Mouse (Mus musculus) CD4-positive, CD25-positive, alpha-beta regulatory T cell, adult 4 months (primary cell): Measurements from ENCODE around the gene Scimp. TPM values are rescaled to one million over a fixed set of nuclear protein-coding genes. Genes with fewer than 3 reads are reported as not detected.
"Not testable (repeated sequence)": the region's sequence is repeated elsewhere in the genome, so short reads cannot be mapped to it uniquely, and the experiment has no call there.

ENCODE experiments used
- ATAC-seq: one replicate; pipeline ENCODE4 v1.8.0; 2017
- polyA plus RNA-seq, 2 experiments: library from polyadenylated mRNA; unstranded; fragments of 100-300 nt; shearing (Covaris generic); gene quantifications; one replicate each; pipeline ENCODE4 v1.2.1; 2017

The Scimp gene
- polyA plus RNA-seq, 2 experiments from 2014 or later = 0.81 TPM; not detected in 1

- peak; percentile 48 for ATAC-seq
Measured at GRCm38 (mm10) chr11:70765776-70766445, 46.5 kb downstream of the Scimp start.

- ATAC-seq = peak; percentile 79
Measured at GRCm38 (mm10) chr11:70763936-70764808, 48.2 kb downstream of the Scimp start, which contains the start of gene Zfp3. Gene Zfp3 (plus strand): TSS chr11:70764209.

GRCm38 (mm10) chr11:70763582-70763935 is 48.8 kb downstream of the Scimp start:
- peak; percentile 17 for ATAC-seq

GRCm38 (mm10) chr11:70762641-70763040 is 49.7 kb downstream of the Scimp start:
- no peak for ATAC-seq

GRCm38 (mm10) chr11:70760446-70760845 is 51.9 kb downstream of the Scimp start:
- not testable (repeated sequence) for ATAC-seq

GRCm38 (mm10) chr11:70755645-70756044 is 56.7 kb downstream of the Scimp start:
- peak; percentile 85 for ATAC-seq

GRCm38 (mm10) chr11:70754958-70755357 is 57.4 kb downstream of the Scimp start:
- ATAC-seq = no peak

GRCm38 (mm10) chr11:70754476-70754875 is 57.9 kb downstream of the Scimp start:
- no peak for ATAC-seq

- no peak for ATAC-seq
Measured at GRCm38 (mm10) chr11:70753146-70753545, 59.2 kb downstream of the Scimp start.

GRCm38 (mm10) chr11:70752337-70753017 is 59.9 kb downstream of the Scimp start:
- ATAC-seq = no peak

- ATAC-seq = no peak
Measured at GRCm38 (mm10) chr11:70747876-70748545, 64.4 kb downstream of the Scimp start.

GRCm38 (mm10) chr11:70745636-70746035 is 66.8 kb downstream of the Scimp start:
- ATAC-seq = no peak

- no peak for ATAC-seq
Measured at GRCm38 (mm10) chr11:70742581-70743459, 69.6 kb downstream of the Scimp start.

- ATAC-seq = no peak
Measured at GRCm38 (mm10) chr11:70742117-70742516, 70.3 kb downstream of the Scimp start.

- ATAC-seq = no peak
Measured at GRCm38 (mm10) chr11:70741603-70742002, 70.8 kb downstream of the Scimp start.

Other genes with a start within 250 kb of the Scimp start
- 1 to 10 TPM; 5.6 to 8.4 TPM for gene Mink1, start 249.7 kb downstream of the Scimp start, polyA plus RNA-seq
- gene 4930544D05Rik, start 196.7 kb downstream of the Scimp start, polyA plus RNA-seq = under 1 TPM in 1 of 2 experiments, not detected in 1; 0.71 TPM
- gene Chrne, start 193.4 kb downstream of the Scimp start, polyA plus RNA-seq = 1 to 10 TPM; 1.4 to 2.1 TPM
- gene Gp1ba, start 173.5 kb downstream of the Scimp start, polyA plus RNA-seq = under 1 TPM; 0.39 to 0.43 TPM
- gene Rnf167, start 165.4 kb downstream of the Scimp start, polyA plus RNA-seq = 100 to 1,000 TPM; 389 to 496 TPM
- gene Slc25a11, start 165.1 kb downstream of the Scimp start, polyA plus RNA-seq = 100 to 1,000 TPM in 1 of 2 experiments, 10 to 100 TPM in 1; 84.0 to 102 TPM
- gene Pfn1, start 157.9 kb downstream of the Scimp start, polyA plus RNA-seq = 1,000 to 10,000 TPM; 2,750 to 3,189 TPM
- 10 to 100 TPM; 32.6 to 32.7 TPM for gene Eno3, start 155.4 kb downstream of the Scimp start, polyA plus RNA-seq
- 100 to 1,000 TPM; 126 to 132 TPM for gene Spag7, start 143.2 kb downstream of the Scimp start, polyA plus RNA-seq
- gene Camta2, start 124.5 kb downstream of the Scimp start, polyA plus RNA-seq = 10 to 100 TPM; 12.2 to 15.8 TPM
- 1 to 10 TPM in 1 of 2 experiments, under 1 TPM in 1; 0.30 to 1.2 TPM for gene Inca1, start 112.4 kb downstream of the Scimp start, polyA plus RNA-seq
- gene Kif1c, start 112.0 kb downstream of the Scimp start, polyA plus RNA-seq = 1 to 10 TPM; 1.0 to 1.1 TPM
- 1 to 10 TPM; 4.0 to 5.3 TPM for gene Zfp3, start 48.4 kb downstream of the Scimp start, polyA plus RNA-seq
- 10 to 100 TPM in 1 of 2 experiments, 1 to 10 TPM in 1; 8.5 to 10.9 TPM for gene Rabep1, start 32.2 kb upstream of the Scimp start, polyA plus RNA-seq
- gene Nup88, start 157.4 kb upstream of the Scimp start, polyA plus RNA-seq = 10 to 100 TPM; 71.4 to 92.7 TPM
- 10 to 100 TPM; 70.1 to 90.2 TPM for gene Rpain, start 157.6 kb upstream of the Scimp start, polyA plus RNA-seq
- 10 to 100 TPM in 1 of 2 experiments, 1 to 10 TPM in 1; 3.7 to 16.3 TPM for gene C1qbp, start 170.4 kb upstream of the Scimp start, polyA plus RNA-seq
- gene Dhx33, start 191.9 kb upstream of the Scimp start, polyA plus RNA-seq = 1 to 10 TPM; 5.0 to 6.0 TPM
- 10 to 100 TPM; 18.8 to 24.4 TPM for gene Mis12, start 207.0 kb upstream of the Scimp start, polyA plus RNA-seq
- 100 to 1,000 TPM; 121 to 138 TPM for gene Derl2, start 207.3 kb upstream of the Scimp start, polyA plus RNA-seq
- 10 to 100 TPM in 1 of 2 experiments, 1 to 10 TPM in 1; 9.6 to 10.8 TPM for gene 6330403K07Rik, start 220.9 kb upstream of the Scimp start, polyA plus RNA-seq